Mouse (Mus musculus) intestine, postnatal 0 days (tissue): Measurements from ENCODE around the gene Ush1g. TPM values are rescaled to one million over a fixed set of nuclear protein-coding genes. Genes with fewer than 3 reads are reported as not detected.

ENCODE experiments used
- ATAC-seq: fragments of 200-750 bp; cut with Nextera tagmentation; 2 replicates; pipeline ENCODE4 v1.8.0; 2017; ENCODE audit warnings: mild to moderate bottlenecking, moderate TSS enrichment, moderate library complexity
- H3K27ac ChIP-seq: fragments of 300-500 bp; sonication (generic); 2 replicates; pipeline ENCODE4 v1.5.1; 2014; ENCODE audit warnings: mild to moderate bottlenecking, low read depth, low read length, moderate library complexity
- H3K27me3 ChIP-seq: fragments of 300-500 bp; sonication (generic); replicated peaks from 2 replicates; pipeline ENCODE4 v1.6.1; 2014; ENCODE audit warnings: low read length, mixed read lengths; ENCODE audit not compliant: control insufficient read depth, insufficient read depth
- H3K36me3 ChIP-seq: fragments of 300-500 bp; sonication (generic); 2 replicates; pipeline ENCODE4 v1.6.1; 2014; ENCODE audit warnings: mild to moderate bottlenecking, moderate library complexity; ENCODE audit not compliant: control insufficient read depth, insufficient read depth
- H3K4me1 ChIP-seq: fragments of 300-500 bp; sonication (generic); replicated peaks from 2 replicates; pipeline ENCODE4 v1.6.1; 2014; ENCODE audit warnings: antibody characterized with exemption, low read length, mixed read lengths; ENCODE audit not compliant: control insufficient read depth, insufficient read depth
- H3K4me2 ChIP-seq: fragments of 300-500 bp; sonication (generic); replicated peaks from 2 replicates; pipeline ENCODE4 v1.6.1; 2014; ENCODE audit warnings: low read depth, mild to moderate bottlenecking, moderate library complexity
- H3K4me3 ChIP-seq: fragments of 300-500 bp; sonication (generic); 2 replicates; pipeline ENCODE4 v1.5.1; 2014; ENCODE audit warnings: low read depth, low read length
- H3K9ac ChIP-seq: fragments of 300-500 bp; sonication (generic); 2 replicates; pipeline ENCODE4 v1.6.1; 2014; ENCODE audit warnings: mild to moderate bottlenecking, low read depth, low read length
- H3K9me3 ChIP-seq: fragments of 300-500 bp; sonication (generic); 2 replicates; pipeline ENCODE4 v1.6.1; 2016; ENCODE audit warnings: mixed run types; ENCODE audit not compliant: control insufficient read depth
- CTCF ChIP-seq: sonication (generic); IDR thresholded peaks from 2 replicates; pipeline ENCODE4 v1.5.1; 2016; ENCODE audit warnings: low read depth, mild to moderate bottlenecking, control low read depth, antibody characterized with exemption, moderate library complexity
- WGBS: fragments of 180-500 bp; shearing (Covaris S2); extraction: QIAGEN DNeasy Blood & Tissue Kit; methylation state at CpG from one replicate; pipeline ENCODE4 v1.1.7; 2014; 5-methylcytosine and 5-hydroxymethylcytosine counted together
- polyA plus RNA-seq: library from polyadenylated mRNA; unstranded; fragments of >200 nt; fragmentation: Nextera tagmentation; extraction: Ambion mirVana; gene quantifications from 2 replicates; pipeline ENCODE4 v1.2.1, GENCODE M21; 2015

Ush1g gene
- polyA plus RNA-seq, 1 experiment from 2014 or later, result 0.09 TPM

DNA sequence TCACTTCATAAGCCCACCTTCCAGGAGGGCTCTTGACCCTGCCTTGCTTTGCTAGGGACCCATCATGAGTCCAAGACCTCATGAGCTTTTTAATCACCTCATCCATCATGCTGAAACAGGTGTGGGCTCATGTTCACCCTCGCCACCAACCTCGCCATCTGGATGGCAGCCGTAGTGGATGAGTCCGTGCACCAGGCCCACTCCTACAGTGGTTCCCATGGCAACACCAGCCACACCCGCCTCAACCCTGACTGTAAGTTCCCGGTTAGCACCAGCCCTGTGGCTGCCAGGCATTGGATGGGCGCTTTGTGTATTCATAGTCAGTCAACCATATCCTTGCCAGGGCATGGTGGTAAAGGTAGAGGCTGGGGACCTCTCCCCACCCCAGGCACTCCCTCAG is 4.9 kb upstream of the Ush1g start:
- Histone ChIP-seq H3K4me2 (no peak overlapping the region), H3K4me3 (no peak overlapping the region), H3K9me3 (no peaks in the 10 kb centered on the region), H3K27me3 (peaks cover 47% of the 10 kb centered on the region), H3K27ac (no peak overlapping the region), H3K36me3 (no peaks in the 10 kb centered on the region), H3K4me1 (no peaks in the 10 kb centered on the region), H3K9ac (no peak overlapping the region)
- WGBS, result 51% methylated on average over 7 of the region's 7 CpGs
- TF ChIP-seq CTCF, result no peak
- ATAC-seq, result no peak

DNA sequence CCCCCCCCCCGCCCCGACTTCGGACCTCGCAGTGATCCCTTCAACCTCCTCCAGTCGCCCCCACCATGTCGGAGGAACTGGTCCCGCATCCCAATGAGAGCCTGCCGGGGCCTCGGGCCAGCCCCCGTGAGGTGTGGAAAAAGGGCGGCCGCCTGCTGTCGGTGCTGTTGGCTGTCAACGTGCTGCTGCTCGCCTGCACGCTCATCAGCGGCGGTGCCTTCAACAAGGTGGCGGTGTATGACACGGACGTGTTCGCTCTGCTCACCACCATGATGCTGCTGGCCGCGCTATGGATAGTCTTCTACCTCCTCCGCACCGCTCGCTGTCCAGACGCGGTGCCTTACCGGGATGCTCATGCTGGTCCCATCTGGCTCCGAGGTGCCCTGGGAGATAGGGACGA is 1.5 kb upstream of the Ush1g start:
- ATAC-seq, result no peak
- no peaks in the 10 kb centered on the region for H3K36me3 ChIP-seq
- no peak overlapping the region for H3K9ac ChIP-seq
- H3K27me3 ChIP-seq, result peaks cover 69% of the 10 kb centered on the region
- H3K4me3 ChIP-seq, result no peak overlapping the region
- no peak overlapping the region for H3K27ac ChIP-seq
- 17% methylated on average over 32 of the region's 32 CpGs for WGBS
- H3K4me1 ChIP-seq, result no peaks in the 10 kb centered on the region
- no peak for TF ChIP-seq CTCF
- H3K4me2 ChIP-seq, result no peak overlapping the region
- no peaks in the 10 kb centered on the region for H3K9me3 ChIP-seq

DNA sequence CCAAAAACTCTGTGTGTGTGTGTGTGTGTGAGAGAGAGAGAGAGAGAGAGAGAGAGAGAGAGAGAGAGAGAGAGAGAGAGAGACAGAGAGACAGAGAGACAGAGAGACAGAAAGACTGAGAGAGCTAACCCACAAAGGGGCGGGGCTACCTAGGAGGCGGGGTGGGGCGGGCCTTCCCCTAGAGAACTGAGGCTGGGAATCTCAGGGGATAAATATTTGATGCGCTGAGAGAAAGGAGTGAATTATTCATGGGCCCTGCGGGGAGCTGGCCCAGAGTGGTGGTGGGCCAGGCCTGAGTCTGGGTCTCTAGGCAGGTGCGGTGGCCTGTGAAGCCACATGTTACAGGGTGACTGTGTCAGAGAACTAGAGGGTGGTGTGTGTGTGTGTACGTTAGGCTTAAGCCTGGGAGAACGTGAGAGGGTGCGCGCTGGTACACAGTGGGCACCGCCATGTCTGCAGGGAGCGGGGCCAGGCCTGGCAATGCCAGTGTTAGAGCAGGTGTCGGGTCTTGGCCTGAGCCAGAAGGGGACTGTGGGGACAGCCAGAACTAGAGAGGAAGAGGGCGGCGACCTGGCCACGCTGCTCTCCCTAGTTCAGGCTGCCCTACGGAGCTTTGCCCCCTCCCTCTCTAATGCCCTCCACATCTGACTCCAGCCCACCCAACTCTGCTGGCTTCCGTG is 2.0 kb downstream of the Ush1g start:
- Histone ChIP-seq H3K36me3 (no peaks in the 10 kb centered on the region), H3K4me3 (no peak overlapping the region), H3K9ac (no peak overlapping the region), H3K27ac (no peak overlapping the region), H3K4me2 (no peak overlapping the region), H3K27me3 (peaks cover 95% of the 10 kb centered on the region), H3K9me3 (no peaks in the 10 kb centered on the region), H3K4me1 (no peaks in the 10 kb centered on the region)
- no peak for ATAC-seq
- 9% methylated on average over 18 of the region's 18 CpGs for WGBS
- no peak for TF ChIP-seq CTCF

DNA sequence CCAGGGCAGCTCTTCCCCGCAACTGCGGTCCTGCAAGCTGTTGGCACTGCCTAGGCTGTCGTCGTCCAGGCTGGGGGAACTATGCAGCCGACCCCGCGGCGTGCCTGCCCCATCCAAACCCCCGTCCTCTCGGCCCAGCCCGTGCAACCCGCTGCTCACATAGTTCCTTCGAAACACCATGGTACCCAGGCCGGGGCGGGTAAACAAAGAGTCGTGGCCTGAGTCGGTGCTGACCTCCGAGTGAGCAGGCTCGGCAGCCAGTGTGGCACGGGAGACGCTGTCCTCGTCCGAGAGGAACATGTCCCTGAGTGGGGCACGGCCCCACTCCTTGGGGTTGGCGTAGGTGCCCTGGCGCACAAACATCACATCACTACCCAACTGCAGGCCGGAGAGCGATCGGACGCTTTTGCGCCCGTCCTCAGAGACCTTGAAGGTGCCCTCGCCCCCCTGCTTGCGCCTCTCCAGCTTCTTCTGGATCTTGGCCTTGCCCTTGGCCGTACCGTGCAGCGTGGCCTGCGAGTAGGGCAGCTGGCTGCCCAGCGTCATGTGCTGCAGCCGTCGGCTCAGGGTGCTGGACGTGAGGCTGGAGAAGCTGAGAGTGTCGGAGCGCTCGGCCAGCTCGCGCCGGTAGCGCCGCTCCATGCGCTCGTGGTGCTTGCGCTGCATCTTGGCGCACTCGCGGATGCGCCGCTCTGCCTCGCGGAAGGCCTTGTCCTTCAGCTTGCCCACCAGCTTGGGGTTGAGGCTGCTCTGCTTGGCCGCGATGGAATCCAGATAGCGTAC is 3.4 kb downstream of the Ush1g start:
- no peak for ATAC-seq
- Histone ChIP-seq H3K27me3 (peaks cover 90% of the 10 kb centered on the region), H3K9ac (no peak overlapping the region), H3K9me3 (no peaks in the 10 kb centered on the region), H3K4me2 (no peak overlapping the region), H3K4me1 (no peaks in the 10 kb centered on the region), H3K36me3 (no peaks in the 10 kb centered on the region), H3K4me3 (no peak overlapping the region), H3K27ac (no peak overlapping the region)
- 7% methylated on average over 63 of the region's 63 CpGs for WGBS
- no peak for TF ChIP-seq CTCF

DNA sequence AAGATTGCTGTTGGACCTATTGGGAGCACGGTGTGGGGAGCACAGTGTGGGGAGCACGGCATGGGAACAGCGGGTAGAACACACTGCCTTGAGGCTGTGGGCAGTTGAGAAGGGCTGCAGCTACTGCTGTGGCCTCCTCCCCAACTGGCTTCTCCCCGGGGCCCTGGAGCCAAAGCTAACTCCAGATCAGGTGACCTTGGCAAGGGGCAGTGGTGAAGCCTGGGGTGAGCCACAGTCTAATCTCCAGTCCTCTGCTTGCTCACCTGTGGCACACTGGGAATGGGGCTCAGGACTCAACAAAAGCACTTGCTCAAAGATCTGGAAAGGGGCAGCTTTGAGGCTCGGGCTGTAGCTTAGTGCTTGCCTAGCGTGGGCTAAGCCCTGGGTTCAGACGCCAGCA is 4.6 kb downstream of the Ush1g start:
- H3K4me2 ChIP-seq, result no peak overlapping the region
- 64% methylated on average over 7 of the region's 7 CpGs for WGBS

DNA sequence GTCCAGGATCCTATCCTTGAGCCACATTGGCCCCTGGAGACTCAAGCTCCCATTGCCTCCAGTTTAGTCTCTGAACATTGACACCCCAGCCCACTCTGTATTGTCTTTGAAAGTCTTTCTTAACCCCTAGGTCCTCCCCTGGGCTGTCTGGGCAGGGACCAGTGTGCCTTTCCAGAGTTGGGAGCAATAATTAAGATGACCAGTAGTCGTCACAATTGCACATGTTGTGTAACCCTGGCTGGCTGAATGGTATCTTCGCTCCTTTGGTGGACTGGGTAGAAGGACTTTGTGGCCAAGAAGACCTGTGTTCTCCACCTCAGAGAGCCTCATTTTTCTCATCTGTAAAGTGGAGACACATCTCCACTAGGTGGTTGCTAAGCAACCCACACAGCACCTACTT is 7.6 kb downstream of the Ush1g start:
- peaks cover 49% of the 10 kb centered on the region for H3K27me3 ChIP-seq
- H3K4me1 ChIP-seq, result no peaks in the 10 kb centered on the region
- no peak for ATAC-seq

More for the DNA sequence above, 4.6 kb downstream of the Ush1g start:
- Histone ChIP-seq H3K9me3 (no peaks in the 10 kb centered on the region), H3K27ac (no peak overlapping the region), H3K27me3 (peaks cover 78% of the 10 kb centered on the region), H3K9ac (no peak overlapping the region), H3K4me3 (no peak overlapping the region), H3K4me1 (no peaks in the 10 kb centered on the region), H3K36me3 (no peaks in the 10 kb centered on the region)
- no peak for ATAC-seq
- no peak for TF ChIP-seq CTCF

More for the DNA sequence above, 7.6 kb downstream of the Ush1g start:
- 47% methylated on average over 2 of the region's 2 CpGs for WGBS
- Histone ChIP-seq H3K4me2 (no peak overlapping the region), H3K4me3 (no peak overlapping the region), H3K36me3 (no peaks in the 10 kb centered on the region), H3K27ac (no peak overlapping the region), H3K9ac (no peak overlapping the region), H3K9me3 (no peaks in the 10 kb centered on the region)
- TF ChIP-seq CTCF, result peak; percentile 60
